ENCODE assay signal across 17 mouse cellular contexts in genomic region chr5:5175090-5175489, GRCm38 (mm10).
A peak's percentile ranks its signal among the peaks of the same experiment; 100 is the strongest.
DNase-seq lines count a peak whose midpoint lies in the region; TF ChIP-seq lines count a peak whose summit lies in the region.
"Had no signal": no experiment of that assay in that cellular context is flagged by ENCODE, and none has a peak within 500 bp of the region (broad histone marks: within the 10 kb centered on the region; RNA-seq: fewer than 3 reads in every experiment).

No protein-coding gene starts in this region.

- H3ac ChIP-seq in C2C12 (ENCODE audit: control insufficient read depth, insufficient read length, low read depth) = no peak overlapping the region

- no peak for TF ChIP-seq POLR2A in brain, embryonic 14.5 days (IDR thresholded peaks at IDR 0.05; ENCODE audit: borderline replicate concordance, extremely low read depth, insufficient read depth, insufficient read length, poor library complexity, severe bottlenecking)

- H3K4me3 ChIP-seq in C2C12 (ENCODE audit: insufficient read depth, poor library complexity, severe bottlenecking) = no peak overlapping the region
- H3K4me3 ChIP-seq: heart, embryonic 15.5 days; lung, embryonic 15.5 days; megakaryocyte, embryonic 14.5 days had no signal

- no peak for TF ChIP-seq CTCF in C2C12 (IDR thresholded peaks at IDR 0.05; ENCODE audit: control insufficient read depth, insufficient read depth, insufficient read length)
- TF ChIP-seq CTCF in brain, embryonic 14.5 days (IDR thresholded peaks at IDR 0.05; ENCODE audit: borderline replicate concordance, extremely low read depth, insufficient read depth, insufficient read length) = no peak

- H3K36me3 ChIP-seq in C2C12 (ENCODE audit: control insufficient read depth, insufficient read depth) = no peaks in the 10 kb centered on the region
- H3K36me3 ChIP-seq: heart, embryonic 15.5 days; lung, embryonic 15.5 days had no signal

- no peaks in the 10 kb centered on the region for H3K27me3 ChIP-seq in C2C12 (ENCODE audit: control insufficient read depth, insufficient read depth, insufficient read length)
- H3K27me3 ChIP-seq: CH12.LX; heart, embryonic 15.5 days; lung, embryonic 15.5 days; megakaryocyte, embryonic 14.5 days; Patski had no signal

- peak; percentile 59 for DNase-seq in heart, adult 8-10 months (ENCODE audit: low spot score)
- DNase-seq in heart, postnatal 4 days = no peak
- DNase-seq in brain, embryonic 14.5 days (ENCODE audit: low read depth) = peak; percentile 72
- peak; percentile 31 for DNase-seq in gonadal fat pad, adult 2 months (ENCODE audit: low read depth)
- DNase-seq in ovary, postnatal 36 days (ENCODE audit: low spot score) = no peak
- DNase-seq in cerebellum, postnatal 25 days = no peak
- DNase-seq: cerebellum, adult 18-20 months; gastrocnemius, postnatal 25 days; kidney, adult 8-10 months; kidney, postnatal 4 days; right cerebral cortex, postnatal 4 days had no signal

- peaks cover 28% of the 10 kb centered on the region for H3K79me2 ChIP-seq in C2C12 (ENCODE audit: control insufficient read depth, insufficient read depth)

- peaks cover 7% of the 10 kb centered on the region for H3K79me3 ChIP-seq in C2C12 (ENCODE audit: low read depth)

TF ChIP-seq in C2C12, 6 proteins besides CTCF, POLR2A, EP300 and RAD21:
- no peak for TF ChIP-seq MYOG (IDR thresholded peaks at IDR 0.05; ENCODE audit: control insufficient read depth, extremely low read depth, insufficient read length)
- TF ChIP-seq MYOD1 (IDR thresholded peaks at IDR 0.05; ENCODE audit: control insufficient read depth, insufficient read length, low read depth) = no peak
- no peak for TF ChIP-seq MAX (IDR thresholded peaks at IDR 0.05)
- peak; percentile 92 for TF ChIP-seq CEBPB (IDR thresholded peaks at IDR 0.05; ENCODE audit: low read depth)

Comparison
In these comparisons a context has a peak if more than half of its experiments do, and no peak if none do; other contexts are left out.
1. DNase-seq: peak in heart, adult 8-10 months (single experiment), brain, embryonic 14.5 days (single experiment) and gonadal fat pad, adult 2 months (single experiment); none in heart, postnatal 4 days (single experiment), ovary, postnatal 36 days (single experiment) and cerebellum, postnatal 25 days (0 of 2).